Mouse (Mus musculus): ENCODE data around the gene Pus7l. TPM values are rescaled to one million over a fixed set of nuclear protein-coding genes. Genes with fewer than 3 reads are reported as not detected.

Pus7l gene
- polyA plus RNA-seq, 1 experiment from 2014 or later = 11.4 TPM

- no peaks in the 10 kb centered on the region for H3K27me3 ChIP-seq (ENCODE audit: poor library complexity, severe bottlenecking)
- H3K4me1 ChIP-seq = no peaks in the 10 kb centered on the region
- 89% methylated on average over 10 of the region's 10 CpGs for WGBS
- H3K4me3 ChIP-seq = no peak overlapping the region
- no peak overlapping the region for H3K27ac ChIP-seq
- DNase-seq (ENCODE audit: extremely low spot score, low spot score) = no peak
- H3K36me3 ChIP-seq (replicated peaks) = no peaks in the 10 kb centered on the region
- no peaks in the 10 kb centered on the region for H3K9me3 ChIP-seq
These were observed 25.3 kb upstream of the Pus7l start for GRCm38 (mm10) chr15:94568496-94569182.

GRCm38 (mm10) chr15:94565854-94566253 is 22.5 kb upstream of the Pus7l start:
- Histone ChIP-seq H3K27ac (no peak overlapping the region), H3K4me1 (no peaks in the 10 kb centered on the region), H3K27me3 (ENCODE audit: poor library complexity, severe bottlenecking) (no peaks in the 10 kb centered on the region), H3K36me3 (replicated peaks) (no peaks in the 10 kb centered on the region), H3K4me3 (no peak overlapping the region), H3K9me3 (no peaks in the 10 kb centered on the region)
- no peak for DNase-seq (ENCODE audit: extremely low spot score, low spot score)
- WGBS = 89% methylated on average over 9 of the region's 9 CpGs

DNA sequence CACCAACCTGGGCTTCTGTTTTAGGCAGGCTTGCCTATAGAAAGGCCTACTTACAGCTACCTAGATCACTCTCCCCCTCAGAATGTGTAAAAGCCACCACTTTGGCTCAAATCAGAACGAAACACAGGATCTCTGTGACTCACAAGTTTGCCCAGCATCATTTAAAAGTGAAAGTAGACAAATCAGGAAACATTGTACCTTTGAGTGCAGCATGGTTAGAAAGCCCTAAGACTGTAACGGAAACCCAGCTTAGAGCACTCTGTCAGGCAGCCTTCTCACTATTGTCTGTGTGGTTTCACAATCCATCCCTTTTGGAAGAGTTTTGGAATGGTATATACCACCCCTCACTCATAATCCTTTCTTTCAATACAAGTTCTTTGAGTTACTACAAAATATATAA is 21.6 kb upstream of the Pus7l start:
- Histone ChIP-seq H3K4me1 (no peaks in the 10 kb centered on the region), H3K36me3 (replicated peaks) (no peaks in the 10 kb centered on the region)
- WGBS = 84% methylated on average over 2 of the region's 2 CpGs

DNA sequence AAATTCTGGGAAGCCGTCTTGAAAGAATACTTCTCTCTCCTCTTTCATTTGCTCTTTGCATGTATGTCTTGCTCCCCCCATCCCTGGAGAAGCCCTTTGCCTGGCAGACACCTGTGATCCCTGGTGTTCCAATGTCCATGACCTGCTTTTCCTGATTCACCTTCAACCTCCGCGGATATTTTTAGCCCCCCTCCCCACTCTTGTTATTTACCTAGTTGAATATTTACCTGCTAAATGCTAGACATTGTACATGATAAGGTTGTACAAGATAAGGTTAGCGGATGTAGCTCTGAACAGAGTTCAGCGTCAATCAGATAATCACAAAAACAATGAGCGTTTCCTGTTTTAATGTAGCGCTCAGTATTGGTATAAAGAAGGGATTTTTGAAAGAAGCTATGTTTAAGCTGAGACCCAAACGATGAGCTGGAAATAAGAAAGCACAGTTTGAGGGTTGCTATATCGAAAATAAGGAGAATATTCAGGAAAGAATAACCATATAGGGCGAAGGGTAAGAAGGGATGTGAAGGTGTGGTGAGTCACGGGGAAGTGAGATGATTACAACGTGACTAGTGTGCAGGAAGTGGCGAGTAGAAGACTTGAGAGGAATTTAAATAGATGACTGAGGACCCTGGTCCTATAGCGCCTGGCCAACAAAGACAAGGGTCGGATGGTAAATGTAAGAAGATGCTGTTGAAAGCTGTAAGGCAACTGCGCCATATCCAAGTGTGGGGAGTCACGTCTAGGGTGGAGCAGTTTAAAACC is 15.7 kb upstream of the Pus7l start:
- no peak for DNase-seq (ENCODE audit: extremely low spot score, low spot score)
- Histone ChIP-seq H3K36me3 (replicated peaks) (no peaks in the 10 kb centered on the region), H3K4me3 (no peak overlapping the region), H3K9me3 (no peaks in the 10 kb centered on the region), H3K4me1 (no peaks in the 10 kb centered on the region), H3K27ac (no peak overlapping the region), H3K27me3 (ENCODE audit: poor library complexity, severe bottlenecking) (no peaks in the 10 kb centered on the region)
- 88% methylated on average over 17 of the region's 17 CpGs for WGBS

More for the DNA sequence above, 21.6 kb upstream of the Pus7l start:
- Histone ChIP-seq H3K27ac (no peak overlapping the region), H3K27me3 (ENCODE audit: poor library complexity, severe bottlenecking) (no peaks in the 10 kb centered on the region), H3K9me3 (no peaks in the 10 kb centered on the region), H3K4me3 (no peak overlapping the region)
- no peak for DNase-seq (ENCODE audit: extremely low spot score, low spot score)

DNA sequence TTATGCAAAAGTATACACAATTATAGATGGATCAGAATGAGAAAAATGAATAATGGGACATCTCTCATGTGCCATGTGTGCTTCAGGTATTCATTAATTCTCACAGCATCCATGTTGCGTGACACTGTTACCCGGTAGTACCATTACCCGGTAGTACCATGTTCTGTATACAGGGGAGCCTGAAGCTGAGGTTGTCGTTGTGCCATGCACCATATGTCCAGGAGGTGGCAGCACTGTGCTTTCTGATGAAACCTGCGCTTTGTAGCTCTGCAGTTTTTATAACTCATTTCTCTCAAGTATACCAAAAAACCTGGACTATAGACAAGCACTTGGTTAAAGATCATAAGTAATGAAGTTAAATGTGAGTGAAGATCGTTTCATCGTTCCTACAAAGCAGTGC is 14.1 kb upstream of the Pus7l start:
- H3K36me3 ChIP-seq (replicated peaks) = no peaks in the 10 kb centered on the region
- 30% methylated on average over 7 of the region's 7 CpGs for whole genome bisulfite sequencing
- no peaks in the 10 kb centered on the region for H3K9me3 ChIP-seq
- no peaks in the 10 kb centered on the region for H3K27me3 ChIP-seq (ENCODE audit: poor library complexity, severe bottlenecking)
- DNase-seq (ENCODE audit: extremely low spot score, low spot score) = peak; percentile 78
- no peaks in the 10 kb centered on the region for H3K4me1 ChIP-seq
- H3K27ac ChIP-seq = no peak overlapping the region
- H3K4me3 ChIP-seq = no peak overlapping the region

- no peak for DNase-seq (ENCODE audit: extremely low spot score, low spot score)
- no peak overlapping the region for H3K4me3 ChIP-seq
- no peak overlapping the region for H3K27ac ChIP-seq
- no peaks in the 10 kb centered on the region for H3K4me1 ChIP-seq
- H3K9me3 ChIP-seq = peaks cover 4% of the 10 kb centered on the region; the same call in 1 of the 2 replicates
- WGBS = 96% methylated on average over 9 of the region's 9 CpGs
- no peaks in the 10 kb centered on the region for H3K27me3 ChIP-seq (ENCODE audit: poor library complexity, severe bottlenecking)
- H3K36me3 ChIP-seq (replicated peaks) = no peaks in the 10 kb centered on the region
These were observed 10.2 kb upstream of the Pus7l start for GRCm38 (mm10) chr15:94553536-94553935.

- no peak overlapping the region for H3K4me3 ChIP-seq
- H3K27ac ChIP-seq = no peak overlapping the region
- WGBS = 91% methylated on average over 4 of the region's 4 CpGs
- DNase-seq (ENCODE audit: extremely low spot score, low spot score) = no peak
- peaks cover 8% of the 10 kb centered on the region for H3K4me1 ChIP-seq
- no peaks in the 10 kb centered on the region for H3K36me3 ChIP-seq (replicated peaks)
- H3K9me3 ChIP-seq = no peaks in the 10 kb centered on the region; the same call in 1 of the 2 replicates
- H3K27me3 ChIP-seq (ENCODE audit: poor library complexity, severe bottlenecking) = peaks cover 6% of the 10 kb centered on the region; the same call in 1 of the 2 replicates
These were observed 1.5 kb upstream of the Pus7l start for GRCm38 (mm10) chr15:94544844-94545243.

DNA sequence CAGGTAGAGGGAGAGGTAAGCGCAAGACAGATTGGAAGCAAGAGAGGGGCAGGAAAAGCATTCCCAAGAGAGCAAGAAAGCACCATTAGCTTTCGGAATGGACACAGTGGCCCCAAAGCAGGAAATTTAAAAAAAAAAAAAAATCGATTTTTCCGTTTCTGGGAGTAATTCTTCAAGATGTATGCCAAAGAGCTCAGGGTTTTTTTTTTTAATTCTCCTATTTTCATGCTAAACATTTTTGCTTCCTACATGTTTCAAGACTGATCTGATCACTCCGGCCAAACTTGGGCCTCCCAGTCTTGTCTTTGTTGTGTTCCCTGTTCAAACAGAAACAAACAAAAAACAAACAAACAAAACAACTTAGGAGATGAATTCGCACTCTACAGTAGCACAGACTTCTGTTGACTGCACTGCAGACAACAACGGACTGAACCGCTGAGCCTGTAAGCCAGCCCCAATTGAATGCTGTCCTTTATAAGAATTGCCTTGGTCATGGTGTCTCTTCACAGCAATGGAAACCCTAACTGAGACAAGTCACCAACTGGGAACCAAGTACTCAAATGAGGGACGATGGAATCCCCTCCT is 797 bp upstream of the Pus7l start:
- no peaks in the 10 kb centered on the region for H3K9me3 ChIP-seq
- no peaks in the 10 kb centered on the region for H3K36me3 ChIP-seq (replicated peaks)
- peaks cover 8% of the 10 kb centered on the region for H3K4me1 ChIP-seq
- peak overlapping the region; percentile 91 for H3K27ac ChIP-seq
- 41% methylated on average over 9 of the region's 9 CpGs for WGBS
- DNase-seq (ENCODE audit: extremely low spot score, low spot score) = no peak
- peaks cover 6% of the 10 kb centered on the region; the same call in 1 of the 2 replicates for H3K27me3 ChIP-seq (ENCODE audit: poor library complexity, severe bottlenecking)
- H3K4me3 ChIP-seq = peak overlapping the region; percentile 72

DNA sequence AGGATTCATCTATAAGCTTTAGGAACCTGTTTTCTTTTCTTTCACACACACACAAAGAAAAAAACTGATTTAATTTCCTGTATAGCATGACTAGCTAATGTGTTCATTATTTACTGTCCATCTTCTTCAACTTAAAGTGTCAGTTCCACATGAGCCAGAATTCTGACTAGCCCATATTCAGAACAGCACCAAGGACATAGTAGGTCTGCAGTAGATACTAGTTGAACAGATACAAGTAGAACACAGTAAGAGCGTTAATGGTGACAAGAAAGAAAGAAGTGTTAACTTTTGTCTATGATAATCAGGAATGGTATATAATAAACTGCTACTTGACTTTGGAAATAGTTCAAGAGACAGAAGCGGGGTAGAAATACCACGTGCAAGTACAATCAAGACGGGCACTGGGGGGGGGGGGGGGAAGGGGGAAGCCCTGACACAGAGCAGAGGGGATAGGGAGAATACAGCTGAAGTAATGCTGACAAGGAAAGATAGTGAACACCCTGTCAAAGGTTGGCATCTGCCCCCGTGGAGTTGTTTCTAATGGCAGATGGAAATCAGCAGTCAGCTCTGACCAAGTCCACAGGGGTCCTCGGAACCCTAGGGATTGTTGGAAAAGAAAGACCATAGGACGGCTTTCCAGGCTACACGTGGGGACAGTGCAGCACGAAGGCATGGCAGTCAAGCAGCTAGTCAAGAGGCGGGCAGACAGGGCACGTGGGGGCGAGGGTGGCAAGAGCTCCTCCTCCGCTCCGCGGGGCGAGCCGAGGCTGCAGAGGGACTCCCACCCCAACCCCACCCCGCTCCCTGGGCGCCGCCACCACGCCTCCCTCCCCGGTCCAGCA is 559 bp downstream of the Pus7l start:
- no peak for DNase-seq (ENCODE audit: extremely low spot score, low spot score)
- no peaks in the 10 kb centered on the region for H3K9me3 ChIP-seq
- peaks cover 6% of the 10 kb centered on the region; the same call in 1 of the 2 replicates for H3K27me3 ChIP-seq (ENCODE audit: poor library complexity, severe bottlenecking)
- H3K27ac ChIP-seq = peak overlapping the region; percentile 91
- H3K4me3 ChIP-seq = peak overlapping the region; percentile 72
- peaks cover 6% of the 10 kb centered on the region; the same call in 1 of the 2 replicates for H3K36me3 ChIP-seq (replicated peaks)
- H3K4me1 ChIP-seq = peaks cover 8% of the 10 kb centered on the region
- WGBS = 16% methylated on average over 21 of the region's 22 CpGs

DNA sequence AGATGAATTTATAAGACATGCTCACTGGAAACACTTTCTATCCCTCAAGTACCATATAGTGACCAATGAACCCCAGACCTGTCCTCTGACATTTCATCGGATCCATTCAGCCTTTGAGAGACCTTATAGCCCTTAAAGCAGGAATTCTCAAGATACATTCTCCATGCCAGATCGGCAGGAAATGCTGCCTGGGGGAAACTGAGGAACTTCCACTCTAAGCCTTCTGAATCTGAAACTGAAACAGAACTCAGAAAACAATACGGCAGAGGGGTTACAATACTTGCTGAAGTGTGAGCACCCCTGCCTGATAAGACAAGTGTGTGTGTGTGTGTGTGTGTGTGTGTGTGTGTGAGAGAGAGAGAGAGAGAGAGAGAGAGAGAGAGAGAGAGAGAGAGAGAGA is 4.1 kb downstream of the Pus7l start:
- 85% methylated on average over 3 of the region's 3 CpGs for WGBS
- Histone ChIP-seq H3K4me3 (no peak overlapping the region), H3K27me3 (ENCODE audit: poor library complexity, severe bottlenecking) (0 out of 2 replicates have a peak, but pooled peaks cover under 1% of the 10 kb centered on the region), H3K27ac (no peak overlapping the region), H3K36me3 (replicated peaks) (peaks cover 10% of the 10 kb centered on the region; the same call in 1 of the 2 replicates), H3K4me1 (peaks cover 8% of the 10 kb centered on the region), H3K9me3 (no peaks in the 10 kb centered on the region)
- DNase-seq (ENCODE audit: extremely low spot score, low spot score) = no peak

- no peak overlapping the region for H3K27ac ChIP-seq
- no peak overlapping the region for H3K4me3 ChIP-seq
- no peaks in the 10 kb centered on the region for H3K4me1 ChIP-seq
- no peaks in the 10 kb centered on the region for H3K9me3 ChIP-seq
- H3K27me3 ChIP-seq (ENCODE audit: poor library complexity, severe bottlenecking) = no peaks in the 10 kb centered on the region
- no peak for DNase-seq (ENCODE audit: extremely low spot score, low spot score)
- H3K36me3 ChIP-seq (replicated peaks) = peaks cover 25% of the 10 kb centered on the region
- 94% methylated on average over 7 of the region's 7 CpGs for WGBS
These were observed 7.8 kb downstream of the Pus7l start for GRCm38 (mm10) chr15:94535521-94535920.

DNA sequence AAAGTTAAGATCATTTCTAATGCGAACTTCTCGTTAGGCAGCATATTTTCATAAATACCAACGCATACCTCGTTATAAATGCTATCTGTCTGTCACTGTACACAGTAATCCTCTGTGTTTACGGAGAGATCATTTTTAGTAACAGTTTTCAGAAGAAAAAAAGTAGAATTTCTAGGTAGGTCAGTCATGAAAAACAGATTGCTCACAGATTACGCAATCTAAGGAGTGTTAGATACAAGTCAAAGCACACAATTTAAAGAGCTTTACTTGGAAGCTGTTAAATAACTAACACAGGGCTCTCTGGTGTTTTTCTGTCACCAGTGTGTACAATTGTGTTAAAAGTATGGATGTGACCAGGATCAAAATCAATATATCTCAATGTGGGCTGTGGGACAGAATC is 10.4 kb downstream of the Pus7l start:
- Histone ChIP-seq H3K27ac (no peak overlapping the region), H3K4me1 (peaks cover 8% of the 10 kb centered on the region; the same call in 1 of the 2 replicates), H3K27me3 (ENCODE audit: poor library complexity, severe bottlenecking) (no peaks in the 10 kb centered on the region), H3K9me3 (no peaks in the 10 kb centered on the region), H3K4me3 (no peak overlapping the region), H3K36me3 (replicated peaks) (peaks cover 39% of the 10 kb centered on the region)
- no peak for DNase-seq (ENCODE audit: extremely low spot score, low spot score)
- 93% methylated on average over 6 of the region's 6 CpGs for WGBS
